Mouse (Mus musculus) fat pad, adult 2 months (tissue): ENCODE data around the gene Cyth3.

Source experiments
- DNase-seq: peaks from one replicate; pipeline ENCODE4 v3.0.0-alpha.2; 2011; ENCODE audit warnings: low read depth, low spot score; ENCODE audit errors: extremely low read depth

The Cyth3 gene

DNA sequence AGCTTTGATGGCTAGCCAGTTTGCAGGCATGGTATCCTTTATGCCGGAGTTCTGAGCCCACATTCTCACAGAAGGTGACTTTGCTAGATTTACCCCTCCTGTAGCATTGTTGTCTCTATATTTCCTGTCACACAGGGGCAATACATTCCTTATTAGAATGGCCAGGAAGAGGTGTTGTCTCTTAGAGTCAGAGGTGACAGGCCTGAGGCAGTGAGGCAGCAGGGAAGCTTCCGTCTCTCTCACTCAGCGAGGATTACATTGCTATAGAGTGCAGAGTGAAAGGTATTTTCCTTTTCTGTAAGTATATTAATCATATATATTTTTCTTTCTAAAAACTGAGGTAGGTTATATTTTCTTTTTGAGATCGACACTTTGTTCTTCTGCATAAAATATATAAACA lies 11.6 kb downstream of the Cyth3 start:
- no peak for DNase-seq

- DNase-seq = no peak
Observed at GRCm38 (mm10) chr5:143634550-143635112, 12.4 kb downstream of the Cyth3 start.

- no peak for DNase-seq
Observed at GRCm38 (mm10) chr5:143635358-143635757, 13.1 kb downstream of the Cyth3 start.

DNA sequence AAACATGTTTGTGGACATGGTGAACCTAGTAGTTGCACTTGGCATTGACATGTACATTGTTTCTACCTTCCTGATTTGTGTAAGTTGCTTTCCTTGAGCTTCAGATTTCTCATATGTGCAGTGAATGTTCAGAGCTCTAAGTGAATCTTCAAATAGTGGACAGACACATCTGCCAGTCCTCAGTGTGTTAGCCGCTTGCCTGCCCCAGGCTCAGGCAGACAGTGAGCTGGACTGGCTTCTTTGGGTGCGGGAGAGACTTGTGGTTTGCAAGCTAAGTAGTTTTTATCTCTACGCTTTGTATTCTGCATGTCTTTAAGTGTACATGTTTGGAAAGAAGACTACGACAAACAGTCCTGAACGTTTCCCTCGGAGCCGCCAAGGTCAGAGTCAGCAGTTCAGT lies 13.9 kb downstream of the Cyth3 start:
- no peak for DNase-seq

DNA sequence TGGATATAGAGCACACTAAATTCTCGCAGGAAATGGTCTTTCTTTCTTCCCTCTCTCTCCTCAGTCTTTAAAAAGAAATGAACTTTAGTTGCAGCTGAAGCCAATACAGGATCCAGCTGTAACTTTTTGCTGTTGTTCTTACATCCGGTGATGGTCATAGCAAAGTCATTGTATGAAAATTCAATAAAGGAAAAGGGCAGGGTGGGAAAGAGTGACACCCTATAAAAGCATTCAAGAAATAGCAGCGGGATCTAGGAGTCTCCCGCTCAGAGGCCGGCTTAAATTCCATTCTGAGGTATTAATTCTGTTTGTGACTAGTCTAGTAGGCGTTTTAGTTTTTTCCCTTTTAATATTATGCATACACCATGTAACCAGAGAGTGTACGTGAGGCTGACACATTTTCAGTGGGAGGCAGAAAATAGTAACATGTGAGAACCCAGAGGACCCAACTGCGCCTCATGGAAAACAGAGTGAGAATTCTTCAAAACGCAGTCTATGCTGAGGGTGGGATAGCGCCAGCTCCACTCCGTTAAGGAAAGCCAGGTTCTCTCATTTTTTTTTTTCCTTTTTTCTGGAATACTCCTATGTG lies 15.7 kb downstream of the Cyth3 start:
- DNase-seq = no peak

DNA sequence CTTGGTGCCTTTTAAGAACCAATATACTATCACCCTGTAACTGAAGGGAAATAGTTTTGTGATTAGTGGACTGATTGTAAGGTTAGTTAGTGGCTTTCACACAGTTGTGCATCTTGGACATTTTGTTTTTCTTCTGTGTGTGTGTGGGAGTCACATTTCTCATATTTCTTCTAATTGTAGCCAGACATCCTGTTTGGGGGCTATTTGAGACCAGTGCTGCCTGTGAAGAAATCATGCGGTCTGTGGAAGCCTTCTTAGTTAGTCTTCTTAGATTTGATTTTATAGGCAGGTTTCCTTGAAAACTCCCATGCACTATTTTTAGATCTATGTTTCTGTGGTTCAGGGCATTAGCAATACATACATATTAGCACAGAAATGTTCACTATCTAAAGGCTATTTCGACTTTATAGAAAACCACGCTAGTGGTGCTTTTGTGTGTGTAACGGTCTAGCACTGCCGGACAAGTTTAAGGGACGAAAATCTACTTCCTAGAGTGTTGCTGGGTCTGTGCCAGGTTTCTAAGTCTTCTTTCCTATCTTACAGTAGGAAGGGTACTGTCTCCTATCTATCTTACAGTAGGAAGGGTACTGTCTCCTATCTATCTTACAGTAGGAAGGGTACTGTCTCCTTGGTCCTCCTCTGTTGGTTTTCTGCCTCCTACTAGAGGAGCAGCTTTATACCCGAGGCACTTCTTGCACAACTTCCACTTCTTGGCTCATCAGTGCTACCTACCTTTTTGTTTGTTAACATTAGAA lies 16.4 kb downstream of the Cyth3 start:
- DNase-seq = no peak

GRCm38 (mm10) chr5:143639329-143639728 lies 17.1 kb downstream of the Cyth3 start:
- no peak for DNase-seq

- no peak for DNase-seq
Observed at GRCm38 (mm10) chr5:143639810-143640209, 17.6 kb downstream of the Cyth3 start.

DNA sequence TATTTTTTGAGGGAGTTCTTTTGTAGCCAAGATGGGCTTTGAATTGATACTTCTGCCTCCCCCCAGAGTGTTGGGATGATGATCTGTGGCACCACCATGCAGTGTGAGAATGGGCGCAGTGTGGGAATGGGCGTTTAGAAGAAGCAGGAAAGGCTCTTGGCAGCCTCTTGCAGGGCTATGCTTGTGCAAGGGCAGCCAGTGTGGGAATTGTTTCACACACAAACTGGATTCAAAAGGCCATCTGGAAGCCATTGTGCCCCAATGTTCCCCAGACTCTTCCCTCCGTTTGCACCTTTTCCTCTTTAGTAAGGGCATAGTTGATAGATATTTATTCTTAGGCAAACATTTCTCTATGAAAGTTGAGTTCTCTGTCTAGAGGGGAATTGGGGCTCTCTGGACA lies 19.3 kb downstream of the Cyth3 start:
- DNase-seq = no peak

DNA sequence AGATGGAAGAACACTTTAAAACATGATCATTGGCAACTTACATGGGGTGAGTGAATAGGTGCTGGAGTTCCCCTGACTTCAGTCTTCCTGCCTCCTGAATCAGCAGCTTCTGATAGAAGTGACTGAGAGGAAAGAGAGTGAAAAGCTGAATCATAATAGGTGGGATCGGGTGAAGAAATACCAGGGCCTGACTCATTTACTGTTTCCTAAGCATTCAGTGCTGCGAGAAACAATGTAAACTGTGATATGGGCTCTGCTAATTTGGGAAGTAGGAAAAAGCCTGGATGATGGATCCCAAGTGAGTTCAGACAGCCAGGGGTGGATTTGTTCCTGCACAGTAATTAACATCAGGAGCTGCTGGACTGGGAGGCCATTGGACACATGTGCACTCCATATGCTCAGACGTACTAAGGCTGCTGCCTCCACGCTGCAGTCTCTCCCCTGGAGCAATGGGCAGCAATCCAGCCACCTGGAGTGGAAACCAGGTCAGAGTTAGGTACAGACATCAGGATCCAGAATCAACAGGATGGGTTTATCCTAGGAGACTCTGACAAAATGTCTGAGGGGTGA lies 20.1 kb downstream of the Cyth3 start:
- DNase-seq = no peak

GRCm38 (mm10) chr5:143645976-143646375 lies 23.7 kb downstream of the Cyth3 start:
- no peak for DNase-seq

DNA sequence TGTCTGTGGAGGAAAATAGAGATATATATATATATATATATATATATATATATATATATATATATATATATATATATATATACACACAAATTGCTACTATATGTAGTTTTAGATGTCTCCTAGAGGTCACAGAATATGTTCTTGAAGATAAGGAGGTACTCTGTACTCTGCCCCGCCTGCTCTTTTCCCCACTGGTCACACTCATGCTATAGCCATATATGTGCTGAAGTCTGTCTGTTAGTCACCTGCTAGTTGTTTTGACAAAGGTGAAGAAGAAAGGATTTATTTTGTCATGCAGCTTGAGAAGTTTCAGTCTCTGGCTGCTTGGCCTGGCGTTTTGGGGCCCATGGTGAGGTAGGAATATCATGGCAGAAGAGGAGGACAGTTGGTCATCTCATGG lies 25.2 kb downstream of the Cyth3 start:
- no peak for DNase-seq

DNA sequence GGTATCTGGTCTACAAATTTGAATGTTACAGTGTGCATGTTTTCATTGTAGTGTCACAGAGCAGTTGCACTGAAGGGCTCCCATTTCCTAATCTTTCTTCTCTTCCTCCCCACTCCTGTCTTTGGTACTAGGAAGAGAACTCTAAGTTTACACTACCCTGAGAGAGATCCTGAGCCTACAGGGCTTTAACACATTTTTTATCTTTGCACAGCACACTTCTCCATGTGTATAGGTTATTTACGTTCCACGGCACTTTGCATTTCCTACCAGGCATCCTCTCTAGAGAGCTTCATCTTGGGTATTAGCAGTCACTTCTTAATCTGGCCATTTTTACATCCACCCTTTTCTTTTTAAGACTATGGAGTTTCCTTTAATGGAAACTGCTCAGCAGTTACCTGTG lies 25.8 kb downstream of the Cyth3 start:
- no peak for DNase-seq

GRCm38 (mm10) chr5:143649168-143649567 lies 26.9 kb downstream of the Cyth3 start:
- no peak for DNase-seq

DNA sequence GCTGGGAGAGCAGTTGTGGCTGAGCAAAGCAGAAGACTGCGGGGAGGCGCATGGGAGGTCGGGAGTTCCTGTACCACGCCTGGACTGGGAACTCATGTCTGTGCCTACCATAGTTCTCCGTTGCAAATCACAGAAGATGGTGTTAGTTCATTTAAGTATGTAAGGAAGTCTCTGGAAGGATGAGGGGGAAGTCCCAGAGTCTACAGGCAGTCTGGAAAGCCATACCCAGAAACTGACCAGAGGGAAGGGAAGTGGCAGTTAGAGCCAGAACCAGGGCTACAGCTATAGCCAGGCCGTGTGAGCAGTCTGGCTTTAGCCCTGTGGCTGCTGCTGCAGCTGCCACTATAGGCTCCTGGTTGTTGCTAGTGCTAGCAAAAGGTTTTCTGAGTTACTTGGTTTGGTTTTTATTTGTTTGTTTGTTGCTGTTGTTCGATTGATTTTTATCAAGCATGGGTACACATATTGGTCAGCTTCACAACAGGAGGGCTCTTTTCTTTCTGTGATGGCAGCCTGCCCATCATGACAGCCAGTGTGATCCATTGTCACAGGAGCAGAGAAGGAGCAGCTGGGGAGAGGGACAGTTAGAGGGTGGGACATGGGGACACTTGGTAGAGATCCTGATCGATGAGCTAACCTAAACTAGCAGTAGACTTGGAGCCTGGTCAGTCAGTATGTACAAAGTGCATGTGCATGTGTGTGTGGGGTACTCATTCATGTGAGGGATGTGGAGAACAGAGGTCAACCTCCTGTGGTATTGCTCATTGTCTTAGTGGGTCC lies 29.8 kb downstream of the Cyth3 start:
- DNase-seq = no peak

DNA sequence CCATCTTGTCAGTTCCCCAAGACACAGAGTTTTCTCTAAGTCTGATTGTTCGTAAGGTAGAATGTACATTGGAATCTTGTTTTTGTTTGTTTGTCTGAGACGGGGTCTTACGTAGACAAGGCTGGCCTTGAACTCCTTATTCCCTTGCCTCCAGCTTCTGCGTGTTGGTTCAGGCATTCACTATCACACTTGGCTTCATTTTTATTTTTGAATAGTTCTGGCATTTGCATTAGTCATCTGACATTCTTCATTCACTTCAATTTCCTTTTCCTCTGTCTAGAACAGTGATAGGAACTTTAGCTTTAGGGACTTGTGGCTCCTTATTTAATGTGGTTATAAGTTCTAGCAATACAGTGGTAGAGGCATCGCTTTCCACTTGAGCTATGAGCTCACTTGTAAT lies 31.2 kb downstream of the Cyth3 start:
- DNase-seq = no peak

- DNase-seq = no peak
Observed at GRCm38 (mm10) chr5:143654670-143655510, 32.6 kb downstream of the Cyth3 start.

DNA sequence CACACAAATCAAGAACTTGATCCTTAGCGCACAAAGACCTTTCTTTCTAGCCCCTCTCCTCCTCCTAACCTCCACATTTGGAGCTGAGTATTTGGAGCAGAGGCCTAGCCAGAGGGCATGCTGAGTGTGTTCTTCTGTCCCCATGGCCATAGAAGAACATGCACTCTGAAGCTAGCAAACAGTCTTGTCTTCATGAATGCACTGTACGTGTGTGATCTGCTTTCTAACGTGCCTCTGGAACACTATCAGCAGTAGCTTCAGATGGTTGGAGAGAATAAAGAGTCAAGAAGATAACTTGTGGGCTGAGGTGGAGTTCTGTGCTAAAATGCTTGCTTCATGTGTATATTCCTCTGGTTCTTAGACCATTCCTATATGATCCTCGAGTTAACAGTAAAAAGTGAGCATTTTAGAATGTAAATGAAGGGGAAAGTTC lies 33.3 kb downstream of the Cyth3 start:
- no peak for DNase-seq

- no peak for DNase-seq
Observed at GRCm38 (mm10) chr5:143656708-143657245, 34.5 kb downstream of the Cyth3 start.

- DNase-seq = no peak
Observed at GRCm38 (mm10) chr5:143659021-143659523, 36.8 kb downstream of the Cyth3 start.
